Mouse (Mus musculus): ENCODE data around the gene Wee2. TPM values are rescaled to one million over a fixed set of nuclear protein-coding genes. Genes with fewer than 3 reads are reported as not detected.

Wee2 gene
- polyA plus RNA-seq, 1 experiment from 2014 or later: not detected

GRCm38 (mm10) chr6:40441276-40441675, 2.4 kb downstream of the Wee2 start:
- H3K27ac ChIP-seq: no peak overlapping the region
- no peak overlapping the region for H3K4me3 ChIP-seq
- ATAC-seq (ENCODE audit: low FRiP score): no peak
- H3K9me3 ChIP-seq (replicated peaks): no peaks in the 10 kb centered on the region
- peaks cover 13% of the 10 kb centered on the region for H3K27me3 ChIP-seq
- H3K9ac ChIP-seq: no peak overlapping the region
- 72% methylated on average over 3 of the region's 3 CpGs for WGBS
- no peak overlapping the region for H3K4me2 ChIP-seq (replicated peaks)
- no peaks in the 10 kb centered on the region for H3K4me1 ChIP-seq
- no peaks in the 10 kb centered on the region for H3K36me3 ChIP-seq

- Histone ChIP-seq H3K27ac (no peak overlapping the region), H3K36me3 (no peaks in the 10 kb centered on the region), H3K4me3 (no peak overlapping the region), H3K4me2 (replicated peaks) (no peak overlapping the region), H3K4me1 (no peaks in the 10 kb centered on the region), H3K9me3 (replicated peaks) (no peaks in the 10 kb centered on the region), H3K27me3 (peaks cover 13% of the 10 kb centered on the region), H3K9ac (no peak overlapping the region)
- WGBS: 54% methylated on average over 3 of the region's 3 CpGs
- no peak for ATAC-seq (ENCODE audit: low FRiP score)
These were observed 2.9 kb downstream of the Wee2 start for GRCm38 (mm10) chr6:40441755-40442154.

- 39% methylated on average over 10 of the region's 10 CpGs for WGBS
These were observed 4.5 kb downstream of the Wee2 start for GRCm38 (mm10) chr6:40443281-40443928.

GRCm38 (mm10) chr6:40448626-40449025, 9.7 kb downstream of the Wee2 start:
- no peaks in the 10 kb centered on the region; the same call in 1 of the 2 replicates for H3K27me3 ChIP-seq
- no peaks in the 10 kb centered on the region for H3K9me3 ChIP-seq (replicated peaks)
- no peak overlapping the region for H3K4me2 ChIP-seq (replicated peaks)
- H3K27ac ChIP-seq: no peak overlapping the region
- no peak overlapping the region for H3K4me3 ChIP-seq
- no peak overlapping the region for H3K9ac ChIP-seq
- ATAC-seq (ENCODE audit: low FRiP score): no peak
- no peaks in the 10 kb centered on the region for H3K36me3 ChIP-seq
- no peaks in the 10 kb centered on the region for H3K4me1 ChIP-seq

More at GRCm38 (mm10) chr6:40443281-40443928, 4.5 kb downstream of the Wee2 start:
- no peaks in the 10 kb centered on the region for H3K4me1 ChIP-seq
- H3K4me2 ChIP-seq (replicated peaks): no peak overlapping the region
- H3K4me3 ChIP-seq: no peak overlapping the region
- H3K9me3 ChIP-seq (replicated peaks): no peaks in the 10 kb centered on the region
- H3K36me3 ChIP-seq: no peaks in the 10 kb centered on the region
- H3K27ac ChIP-seq: no peak overlapping the region
- ATAC-seq (ENCODE audit: low FRiP score): no peak
- H3K27me3 ChIP-seq: peaks cover 6% of the 10 kb centered on the region
- no peak overlapping the region for H3K9ac ChIP-seq

GRCm38 (mm10) chr6:40454436-40455041, 15.7 kb downstream of the Wee2 start:
- no peaks in the 10 kb centered on the region for H3K9me3 ChIP-seq (replicated peaks)
- H3K27me3 ChIP-seq: no peaks in the 10 kb centered on the region
- 23% methylated on average over 7 of the region's 7 CpGs for WGBS
- no peaks in the 10 kb centered on the region for H3K36me3 ChIP-seq
- H3K4me1 ChIP-seq: no peaks in the 10 kb centered on the region
- no peak overlapping the region for H3K4me2 ChIP-seq (replicated peaks)
- no peak for ATAC-seq (ENCODE audit: low FRiP score)
- no peak overlapping the region for H3K4me3 ChIP-seq
- H3K27ac ChIP-seq: no peak overlapping the region
- no peak overlapping the region for H3K9ac ChIP-seq

- no peaks in the 10 kb centered on the region for H3K4me1 ChIP-seq
- 50% methylated on average over 6 of the region's 6 CpGs for WGBS
- H3K9ac ChIP-seq: no peak overlapping the region
- H3K9me3 ChIP-seq (replicated peaks): no peaks in the 10 kb centered on the region
- H3K36me3 ChIP-seq: no peaks in the 10 kb centered on the region
- no peak overlapping the region for H3K27ac ChIP-seq
- no peak overlapping the region for H3K4me2 ChIP-seq (replicated peaks)
- H3K4me3 ChIP-seq: no peak overlapping the region
- no peaks in the 10 kb centered on the region for H3K27me3 ChIP-seq
- no peak for ATAC-seq (ENCODE audit: low FRiP score)
These were observed 26.8 kb downstream of the Wee2 start for GRCm38 (mm10) chr6:40465710-40466109.

GRCm38 (mm10) chr6:40470916-40471719, 32.2 kb downstream of the Wee2 start, which contains the start of gene Ssbp1:
Gene Ssbp1 (plus strand): TSS chr6:40471352.
- Histone ChIP-seq H3K27ac (peak within 1 kb of the TSS; percentile 94), H3K4me2 (replicated peaks) (peak within 1 kb of the TSS; percentile 69), H3K4me3 (peak within 1 kb of the TSS; percentile 80), H3K9ac (peak within 1 kb of the TSS; percentile 89), H3K27me3 (no peaks in the 10 kb centered on the region), H3K36me3 (peaks cover 27% of the 10 kb centered on the region), H3K9me3 (replicated peaks) (no peaks in the 10 kb centered on the region), H3K4me1 (peaks cover 9% of the 10 kb centered on the region)
- WGBS: under 1% methylated on average over 54 of the region's 54 CpGs
- ATAC-seq (ENCODE audit: low FRiP score): peak; percentile 96

- Histone ChIP-seq H3K4me2 (replicated peaks) (peak overlapping the region; percentile 69), H3K27ac (peak overlapping the region; percentile 94), H3K9me3 (replicated peaks) (no peaks in the 10 kb centered on the region), H3K4me3 (peak overlapping the region; percentile 80), H3K9ac (peak overlapping the region; percentile 89), H3K4me1 (peaks cover 9% of the 10 kb centered on the region), H3K36me3 (peaks cover 31% of the 10 kb centered on the region), H3K27me3 (no peaks in the 10 kb centered on the region)
- 1% methylated on average over 7 of the region's 7 CpGs for WGBS
- ATAC-seq (ENCODE audit: low FRiP score): peak; percentile 12
These were observed 32.8 kb downstream of the Wee2 start for GRCm38 (mm10) chr6:40471720-40472010.

- WGBS: 92% methylated on average over 4 of the region's 4 CpGs
- peaks cover 52% of the 10 kb centered on the region for H3K36me3 ChIP-seq
- H3K4me2 ChIP-seq (replicated peaks): no peak overlapping the region
- no peak for ATAC-seq (ENCODE audit: low FRiP score)
- no peak overlapping the region for H3K9ac ChIP-seq
- H3K9me3 ChIP-seq (replicated peaks): no peaks in the 10 kb centered on the region
- peaks cover 9% of the 10 kb centered on the region for H3K4me1 ChIP-seq
- H3K27ac ChIP-seq: no peak overlapping the region
- H3K4me3 ChIP-seq: no peak overlapping the region
- no peaks in the 10 kb centered on the region for H3K27me3 ChIP-seq
These were observed 37.2 kb downstream of the Wee2 start for GRCm38 (mm10) chr6:40476132-40476531.

GRCm38 (mm10) chr6:40479705-40480104, 40.8 kb downstream of the Wee2 start:
- Histone ChIP-seq H3K36me3 (peaks cover 66% of the 10 kb centered on the region), H3K4me1 (no peaks in the 10 kb centered on the region), H3K27ac (no peak overlapping the region), H3K9me3 (replicated peaks) (no peaks in the 10 kb centered on the region), H3K27me3 (no peaks in the 10 kb centered on the region), H3K4me3 (no peak overlapping the region), H3K9ac (no peak overlapping the region), H3K4me2 (replicated peaks) (no peak overlapping the region)
- WGBS: 95% methylated on average over 1 of the region's 1 CpGs
- ATAC-seq (ENCODE audit: low FRiP score): no peak

GRCm38 (mm10) chr6:40482318-40482717, 43.4 kb downstream of the Wee2 start:
- 93% methylated on average over 5 of the region's 5 CpGs for WGBS
- Histone ChIP-seq H3K4me1 (no peaks in the 10 kb centered on the region), H3K4me2 (replicated peaks) (no peak overlapping the region), H3K9ac (no peak overlapping the region), H3K27ac (no peak overlapping the region), H3K36me3 (peaks cover 51% of the 10 kb centered on the region), H3K27me3 (no peaks in the 10 kb centered on the region), H3K9me3 (replicated peaks) (no peaks in the 10 kb centered on the region), H3K4me3 (no peak overlapping the region)
- no peak for ATAC-seq (ENCODE audit: low FRiP score)

GRCm38 (mm10) chr6:40490933-40491332, 52.0 kb downstream of the Wee2 start, which contains the start of gene Tas2r137:
Gene Tas2r137 (plus strand): TSS chr6:40491233.
- ATAC-seq (ENCODE audit: low FRiP score): no peak
- Histone ChIP-seq H3K27me3 (no peaks in the 10 kb centered on the region), H3K4me2 (replicated peaks) (no peak within 1 kb of the TSS), H3K4me3 (no peak within 1 kb of the TSS), H3K9me3 (replicated peaks) (no peaks in the 10 kb centered on the region), H3K4me1 (no peaks in the 10 kb centered on the region), H3K36me3 (no peaks in the 10 kb centered on the region), H3K27ac (no peak within 1 kb of the TSS), H3K9ac (no peak within 1 kb of the TSS)
